Mouse (Mus musculus): Measurements from ENCODE around the gene Lyrm1.

- TF ChIP-seq CTCF (IDR thresholded peaks at IDR 0.05; ENCODE audit: borderline replicate concordance, insufficient read depth, low read depth, low read length): no peak
- no peak for TF ChIP-seq POLR2A (IDR thresholded peaks at IDR 0.05; ENCODE audit: borderline replicate concordance, insufficient read depth, low read length)
These were observed 65.4 kb downstream of the Lyrm1 start for GRCm38 (mm10) chr7:119961107-119961506.

All from cerebellum, adult 2 months (tissue).